Mouse (Mus musculus) spleen, adult 2 months (tissue): ENCODE measurements around the gene Ackr2. TPM values are rescaled to one million over a fixed set of nuclear protein-coding genes. Genes with fewer than 3 reads are reported as not detected.
A peak's percentile ranks its signal among the peaks of the same experiment; 100 is the strongest.

ENCODE experiments used
- DNase-seq, 2 experiments: peaks; one replicate each; pipeline versions ENCODE4 v3.0.0 to v3.0.0-alpha.2; 2012 to 2021; ENCODE audit warnings: low spot score in 2 of 2, low read depth in 1 of 2
- H3K27ac ChIP-seq: fragments of 200-500 bp; 2 replicates; pipeline ENCODE4 v1.5.1; 2012; ENCODE audit warnings: low read length, inconsistent platforms; ENCODE audit not compliant: insufficient read depth
- H3K27me3 ChIP-seq: fragments of 200-500 bp; 2 replicates; pipeline ENCODE4 v1.6.1; 2012; ENCODE audit warnings: mild to moderate bottlenecking, moderate library complexity, low read length, inconsistent platforms; ENCODE audit not compliant: control insufficient read depth, insufficient read depth
- H3K36me3 ChIP-seq: fragments of 200-500 bp; 2 replicates; pipeline ENCODE4 v1.6.1; 2012; ENCODE audit warnings: mild to moderate bottlenecking, low read length, inconsistent platforms; ENCODE audit not compliant: control insufficient read depth, insufficient read depth
- H3K4me1 ChIP-seq: fragments of 200-500 bp; 2 replicates; pipeline ENCODE4 v1.6.1; 2011; ENCODE audit warnings: inconsistent platforms; ENCODE audit not compliant: control insufficient read depth, insufficient read depth, insufficient read length
- H3K4me3 ChIP-seq: fragments of 200-500 bp; 2 replicates; pipeline ENCODE4 v1.5.1; 2011; ENCODE audit warnings: mild to moderate bottlenecking, inconsistent platforms; ENCODE audit not compliant: insufficient read depth, insufficient read length; ENCODE audit errors: extremely low read depth
- CTCF ChIP-seq: fragments of 200-500 bp; IDR thresholded peaks from 2 replicates; pipeline ENCODE4 v1.5.1; 2011; ENCODE audit warnings: mild to moderate bottlenecking, inconsistent platforms; ENCODE audit not compliant: insufficient read depth, insufficient read length, insufficient replicate concordance; ENCODE audit errors: extremely low read depth
- POLR2A ChIP-seq: fragments of 200-500 bp; IDR thresholded peaks from 2 replicates; pipeline ENCODE4 v1.6.1; 2011; ENCODE audit warnings: low read depth, low read length, inconsistent platforms
- WGBS: fragments of 180-500 bp; shearing (Covaris S2); methylation state at CpG from one replicate; pipeline ENCODE4 v1.1.7; 2018; 5-methylcytosine and 5-hydroxymethylcytosine counted together
- polyA plus RNA-seq: library from polyadenylated mRNA; depleted of rRNA; stranded (reverse); fragments of >200 nt; gene quantifications from 2 replicates; pipeline ENCODE4 v1.2.3, GENCODE M21; 2012

Gene Ackr2
- polyA plus RNA-seq, 1 experiment, result 16.7 TPM

DNA sequence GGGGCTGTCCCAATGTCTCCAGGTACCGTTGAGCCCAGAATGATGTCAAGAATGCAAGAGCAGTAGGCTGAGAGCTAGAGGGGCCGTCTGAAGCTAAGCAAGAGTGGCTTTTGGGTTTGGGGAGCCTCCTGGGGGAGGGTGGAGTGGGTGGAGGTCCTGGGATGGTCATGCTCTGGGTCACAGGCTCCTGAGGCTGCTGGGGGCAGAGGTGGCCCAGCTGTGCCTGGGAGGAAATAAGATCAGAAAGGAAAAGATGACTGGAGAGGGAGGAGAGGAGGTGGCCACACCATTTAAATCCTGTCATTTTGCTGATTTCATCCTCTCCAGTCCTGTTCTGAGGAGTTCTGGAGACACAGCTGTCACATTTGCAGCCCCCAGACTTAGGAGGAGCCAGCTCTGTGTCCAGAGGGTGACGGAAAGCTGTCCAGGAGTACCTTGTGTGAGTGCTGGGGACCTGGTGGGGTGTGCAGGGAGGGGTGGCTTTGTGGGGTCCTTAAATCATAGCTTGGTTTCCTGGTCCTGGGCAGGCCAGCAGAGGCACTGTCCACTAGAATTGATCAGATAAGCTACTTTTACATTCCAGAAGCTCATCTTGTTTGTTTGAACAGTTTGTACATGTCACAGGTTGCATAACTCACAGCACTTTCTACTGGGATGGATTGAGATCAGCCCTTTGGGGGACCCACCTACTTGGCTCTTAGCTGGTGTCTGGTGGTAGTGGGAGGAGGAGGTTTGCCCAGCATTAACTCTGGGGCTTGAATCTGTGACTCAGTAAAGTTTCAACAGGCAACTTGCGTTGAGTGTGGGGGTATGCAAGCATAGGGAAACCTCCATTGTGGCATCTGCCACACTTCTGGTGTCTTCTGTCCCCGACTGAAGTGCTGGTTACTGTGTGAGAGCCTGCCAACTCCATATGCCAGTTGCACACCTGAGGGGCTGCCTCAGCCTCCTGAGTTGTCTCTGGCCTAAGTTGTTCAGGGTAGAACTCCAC lies 3.9 kb downstream of the Ackr2 start:
- TF ChIP-seq CTCF (no peak), POLR2A (no peak)
- 67% methylated on average over 5 of the region's 5 CpGs for WGBS
- Histone ChIP-seq H3K36me3 (no peaks in the 10 kb centered on the region), H3K4me3 (no peak overlapping the region), H3K27me3 (no peaks in the 10 kb centered on the region), H3K4me1 (peaks cover 37% of the 10 kb centered on the region; the same call in 1 of the 2 replicates), H3K27ac (no peak overlapping the region)
- no peak for DNase-seq

DNA sequence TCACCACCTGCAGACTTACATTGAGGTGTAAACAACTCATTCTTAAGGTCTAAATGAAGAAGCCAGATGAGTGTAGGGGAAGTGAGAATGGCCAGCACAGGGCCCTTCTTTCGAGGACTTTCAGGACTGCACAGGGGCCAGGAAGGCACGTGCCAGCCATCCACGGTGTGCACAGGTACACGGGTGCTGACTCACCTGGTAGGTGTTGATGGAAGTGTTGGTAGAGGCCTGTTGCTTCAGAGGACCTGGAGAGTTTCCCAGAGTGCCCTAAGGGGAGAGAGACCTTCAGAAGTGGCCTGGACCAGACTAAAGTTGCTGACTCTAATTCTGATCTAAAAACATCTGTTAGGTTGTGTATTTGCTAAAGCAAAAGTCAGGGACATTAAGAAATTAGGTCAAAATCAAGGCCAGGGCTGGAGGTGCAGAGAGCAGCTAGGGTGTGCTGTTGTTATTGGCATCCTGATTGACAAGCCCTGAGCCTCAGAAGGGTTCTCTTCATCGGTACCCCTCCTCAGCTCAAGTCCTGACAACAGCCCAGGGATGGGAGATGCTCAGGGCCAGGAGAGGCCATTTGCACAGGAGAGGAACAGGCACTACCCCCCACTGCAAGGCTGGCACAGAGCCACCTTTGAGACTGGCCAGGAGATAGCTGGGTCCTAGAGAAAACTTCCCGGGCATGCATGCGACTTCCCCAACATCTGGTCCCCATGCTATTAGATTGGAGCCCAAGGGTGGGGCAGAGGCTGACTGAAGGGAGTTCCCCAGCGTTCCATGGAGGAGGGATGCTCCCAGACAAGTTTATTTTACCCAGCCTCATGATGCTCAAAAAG lies 5.5 kb downstream of the Ackr2 start:
- Histone ChIP-seq H3K4me1 (peaks cover 34% of the 10 kb centered on the region; the same call in 1 of the 2 replicates), H3K36me3 (no peaks in the 10 kb centered on the region), H3K4me3 (no peak overlapping the region), H3K27ac (peak overlapping the region; percentile 10; the same call in 1 of the 2 replicates), H3K27me3 (no peaks in the 10 kb centered on the region)
- peak in 1 of 2 experiments; percentile 18 for DNase-seq
- TF ChIP-seq CTCF (no peak), POLR2A (no peak)
- WGBS, result 57% methylated on average over 8 of the region's 8 CpGs

DNA sequence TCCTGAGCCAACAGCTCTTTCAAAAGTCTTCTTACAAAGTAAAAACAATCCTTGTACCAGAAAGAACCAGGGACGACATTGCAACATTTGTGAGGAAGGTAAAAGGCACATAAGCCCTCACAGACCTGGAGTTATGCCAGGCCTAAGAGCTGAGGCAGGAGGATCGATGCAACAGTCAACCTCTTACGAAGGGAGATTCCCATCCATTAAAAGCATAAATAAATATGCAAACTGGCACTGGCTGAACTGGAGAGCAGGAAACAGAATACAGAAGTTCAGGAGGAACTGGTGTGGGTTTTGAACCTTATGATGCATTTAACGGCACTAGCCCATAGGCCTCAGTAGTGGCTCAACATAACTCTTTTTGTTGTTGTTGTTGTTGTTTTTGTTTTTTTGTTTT lies 6.2 kb downstream of the Ackr2 start:
- no peak for TF ChIP-seq CTCF
- TF ChIP-seq POLR2A, result no peak
- Histone ChIP-seq H3K4me1 (peaks cover 40% of the 10 kb centered on the region), H3K27me3 (no peaks in the 10 kb centered on the region), H3K4me3 (no peak overlapping the region), H3K27ac (peak overlapping the region; percentile 16), H3K36me3 (no peaks in the 10 kb centered on the region)
- peak in 1 of 2 experiments; percentile 4 for DNase-seq
- 34% methylated on average over 4 of the region's 4 CpGs for WGBS

DNA sequence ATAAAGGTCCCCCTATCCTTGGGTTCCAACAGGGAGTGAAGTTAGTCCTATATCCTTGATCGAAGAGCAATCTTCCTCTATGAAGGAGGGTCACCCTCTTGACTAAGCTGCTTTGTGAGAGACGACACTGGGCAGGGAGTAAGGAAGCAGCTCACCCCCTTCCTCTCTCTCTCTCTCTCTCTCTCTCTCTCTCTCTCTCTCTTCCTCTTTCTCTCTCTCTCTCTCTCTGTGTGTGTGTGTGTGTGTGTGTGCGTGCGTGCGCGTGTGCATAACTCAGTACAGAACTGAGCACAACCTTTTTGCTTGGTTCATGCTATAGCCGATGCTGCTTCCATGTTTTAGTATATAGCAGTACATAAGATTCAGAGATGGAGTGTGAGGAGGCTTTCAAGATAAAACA lies 6.8 kb downstream of the Ackr2 start:
- peak overlapping the region; percentile 16; the same call in 1 of the 2 replicates for H3K27ac ChIP-seq
- DNase-seq, result no peak

DNA sequence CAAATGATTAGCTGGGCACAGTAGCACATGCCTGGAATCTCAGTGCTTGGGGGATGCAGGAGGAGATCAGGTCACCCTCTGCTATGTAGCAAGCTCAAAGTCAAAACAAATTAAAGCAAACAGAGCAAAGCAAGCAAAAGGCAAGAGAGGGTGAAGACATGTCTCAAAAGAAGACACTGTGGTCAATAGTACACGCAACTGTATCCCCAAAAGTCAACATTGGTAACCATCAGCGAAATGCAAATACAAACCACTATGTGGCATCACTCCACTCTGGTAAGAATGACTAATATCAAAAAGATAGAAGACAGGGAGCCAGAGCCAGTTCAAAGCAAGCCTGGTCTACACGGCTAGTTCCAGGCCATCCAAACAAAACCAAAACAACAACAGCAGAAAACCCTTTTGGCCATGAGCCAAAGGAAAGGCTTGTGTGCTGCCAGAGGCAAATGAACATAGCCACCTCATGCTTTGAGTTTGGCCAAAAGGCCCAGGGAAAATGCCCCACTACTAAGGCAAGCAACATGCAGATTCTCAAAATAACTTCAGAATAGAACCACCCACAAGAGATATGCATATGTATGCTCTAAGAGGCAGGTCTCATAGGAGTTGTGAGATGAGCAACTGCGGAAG lies 7.5 kb downstream of the Ackr2 start:
- Histone ChIP-seq H3K27me3 (no peaks in the 10 kb centered on the region), H3K36me3 (no peaks in the 10 kb centered on the region), H3K4me3 (no peak overlapping the region), H3K27ac (no peak overlapping the region), H3K4me1 (peaks cover 44% of the 10 kb centered on the region)
- WGBS, result 77% methylated on average over 4 of the region's 4 CpGs
- no peak for DNase-seq
- TF ChIP-seq POLR2A (no peak), CTCF (no peak)

More for the DNA sequence above, 6.8 kb downstream of the Ackr2 start:
- 49% methylated on average over 7 of the region's 7 CpGs for WGBS
- H3K36me3 ChIP-seq, result no peaks in the 10 kb centered on the region
- no peak overlapping the region for H3K4me3 ChIP-seq
- TF ChIP-seq POLR2A (no peak), CTCF (no peak)
- peaks cover 45% of the 10 kb centered on the region for H3K4me1 ChIP-seq
- H3K27me3 ChIP-seq, result no peaks in the 10 kb centered on the region

DNA sequence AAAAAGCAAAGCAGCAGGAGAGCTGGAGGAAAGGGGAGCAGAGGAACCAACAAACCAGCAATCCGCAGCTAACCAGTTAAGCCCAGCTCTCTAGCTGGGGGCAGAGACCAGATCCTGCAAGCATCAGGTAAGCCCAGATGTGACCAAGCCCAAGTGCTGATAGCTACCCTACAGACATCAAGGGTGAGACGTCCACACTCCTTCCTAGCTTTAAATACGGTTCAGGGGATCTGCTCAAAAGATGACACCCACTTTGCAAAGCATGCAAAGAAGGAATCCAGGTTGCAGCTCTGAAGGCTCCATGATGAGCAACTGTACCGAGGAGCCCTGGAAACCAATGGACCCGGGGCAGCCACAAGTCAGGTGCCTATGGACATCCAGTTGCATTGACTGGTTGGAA lies 8.3 kb downstream of the Ackr2 start:
- H3K4me1 ChIP-seq, result peaks cover 41% of the 10 kb centered on the region
- no peak for DNase-seq
- WGBS, result 80% methylated on average over 5 of the region's 5 CpGs
- H3K27ac ChIP-seq, result no peak overlapping the region
- no peak for TF ChIP-seq CTCF
- no peak for TF ChIP-seq POLR2A
- no peaks in the 10 kb centered on the region for H3K36me3 ChIP-seq
- no peak overlapping the region for H3K4me3 ChIP-seq
- no peaks in the 10 kb centered on the region for H3K27me3 ChIP-seq
